Mouse (Mus musculus) olfactory bulb, adult 2 months (tissue): ENCODE measurements around the gene Ccn2.

ENCODE experiments used
- CTCF ChIP-seq: fragments of 200-500 bp; IDR thresholded peaks from 2 replicates; pipeline ENCODE4 v1.5.1; 2012; ENCODE audit warnings: low read depth, mild to moderate bottlenecking, low read length, moderate library complexity; ENCODE audit not compliant: insufficient read depth
- POLR2A ChIP-seq: fragments of 200-500 bp; IDR thresholded peaks from 2 replicates; pipeline ENCODE4 v1.6.1; 2012; ENCODE audit warnings: mild to moderate bottlenecking, low read depth, low read length, moderate library complexity; ENCODE audit not compliant: insufficient read depth

GRCm38 (mm10) chr10:24642796-24643580 is 47.7 kb downstream of the Ccn2 start:
- TF ChIP-seq POLR2A (no peak), CTCF (no peak)
